Mouse (Mus musculus) adrenal gland, postnatal 0 days (tissue): ENCODE measurements around the gene Coq4. TPM values are rescaled to one million over a fixed set of nuclear protein-coding genes. Genes with fewer than 3 reads are reported as not detected.

Experiments
- microRNA-seq: library from miRNA; unstranded; fragments of <30 nt; microRNA quantifications from one replicate; pipeline ENCODE4, GENCODE M21; 2016; ENCODE audit warnings: borderline replicate concordance; ENCODE audit not compliant: insufficient number of aligned reads
- polyA plus RNA-seq: library from polyadenylated mRNA; unstranded; fragments of >200 nt; fragmentation: Nextera tagmentation; extraction: Ambion mirVana; gene quantifications from 2 replicates; pipeline ENCODE4 v1.2.1, GENCODE M21; 2015

The Coq4 gene
- 10.9 and 22.2 TPM in 2 replicates for polyA plus RNA-seq

GRCm38 (mm10) chr2:29787104-29787917 lies at the start of gene Coq4:
Gene Coq4 (plus strand): TSS chr2:29787493.

DNA sequence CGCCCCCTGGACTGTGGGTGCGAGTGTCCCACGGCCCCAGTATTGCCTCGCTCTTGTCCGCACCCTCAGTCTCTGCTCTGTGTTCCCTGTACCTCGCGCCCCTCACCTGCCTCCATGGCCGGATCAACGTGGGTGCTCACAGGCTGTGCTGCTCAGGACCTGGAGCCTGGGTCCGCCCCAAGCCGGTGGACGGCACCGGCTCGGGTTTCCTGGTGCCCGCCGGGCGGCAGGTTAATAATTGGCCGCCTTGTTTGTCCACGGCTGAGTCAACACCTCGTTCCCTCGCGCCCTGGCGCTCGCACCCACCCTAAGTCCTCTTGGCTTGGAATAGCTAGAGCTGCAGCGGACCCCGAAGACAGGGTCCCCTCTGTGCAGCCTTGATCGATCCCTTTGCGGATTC lies 35.8 kb upstream of the Coq4 start, which contains the start of gene Gm13420:
Gene Gm13420 (minus strand): TSS at position 189 of the 400 bp plus-strand sequence.

GRCm38 (mm10) chr2:29787937-29788681 lies 816 bp downstream of the Coq4 start, which contains the start of gene Trub2:
Gene Trub2 (minus strand): TSS chr2:29788502.

GRCm38 (mm10) chr2:29802075-29802826 lies 15.0 kb downstream of the Coq4 start, which contains the start of gene Slc27a4:
Gene Slc27a4 (plus strand): TSS chr2:29802634.

GRCm38 (mm10) chr2:29820025-29820817 lies 32.9 kb downstream of the Coq4 start, which contains the start of gene Urm1:
Gene Urm1 (plus strand): TSS chr2:29820075.

Small RNAs within 50 kb of the gene (microRNA-seq; reads per million reads assigned to microRNA genes)
- gene Mir219a-2, result not detected
- not detected for gene Mir219b

Other genes starting within 250 kb of the Coq4 start
- gene Rapgef1, start 167.8 kb upstream of the Coq4 start, polyA plus RNA-seq, result 8.9 TPM in 2 replicates
- not detected in 2 replicates for gene Gm13420, start 35.8 kb upstream of the Coq4 start, polyA plus RNA-seq
- 0.33 TPM in 1 of 2 replicates, not detected in the other for gene Gm13547, start 28.2 kb upstream of the Coq4 start, polyA plus RNA-seq
- gene Trub2, start 1.0 kb downstream of the Coq4 start, polyA plus RNA-seq, result 22.4 and 25.9 TPM in 2 replicates
- 16.8 and 18.2 TPM in 2 replicates for gene Slc27a4, start 15.1 kb downstream of the Coq4 start, polyA plus RNA-seq
- gene Urm1, start 32.6 kb downstream of the Coq4 start, polyA plus RNA-seq, result 23.6 and 27.8 TPM in 2 replicates
- gene Cercam, start 81.7 kb downstream of the Coq4 start, polyA plus RNA-seq, result 25.0 and 27.7 TPM in 2 replicates
- gene Odf2, start 101.7 kb downstream of the Coq4 start, polyA plus RNA-seq, result 22.2 and 35.4 TPM in 2 replicates
- 26.8 and 35.8 TPM in 2 replicates for gene Gle1, start 147.9 kb downstream of the Coq4 start, polyA plus RNA-seq
- gene Sptan1, start 178.1 kb downstream of the Coq4 start, polyA plus RNA-seq, result 50.5 and 78.8 TPM in 2 replicates